Mouse (Mus musculus) C2C12 (cell line): Measurements from ENCODE around the gene Gm17359. TPM values are rescaled to one million over a fixed set of nuclear protein-coding genes. Genes with fewer than 3 reads are reported as not detected.

ENCODE experiments used
- H3K27me3 ChIP-seq: one replicate; pipeline ENCODE4 v1.6.1; 2011; ENCODE audit not compliant: control insufficient read depth, insufficient read depth, insufficient read length
- H3K36me3 ChIP-seq: one replicate; pipeline ENCODE4 v1.6.1; 2011; ENCODE audit not compliant: control insufficient read depth, insufficient read depth
- H3K4me3 ChIP-seq: one replicate; pipeline ENCODE4 v1.5.1; 2011; ENCODE audit warnings: mild to moderate bottlenecking, control low read depth; ENCODE audit not compliant: poor library complexity, insufficient read depth, severe bottlenecking
- H3K79me2 ChIP-seq: one replicate; pipeline ENCODE4 v1.6.1; 2011; ENCODE audit not compliant: control insufficient read depth, insufficient read depth
- H3K79me3 ChIP-seq: one replicate; pipeline ENCODE4 v1.6.1; 2011; ENCODE audit warnings: low read depth, control low read depth
- H3ac ChIP-seq: one replicate; pipeline ENCODE3; 2011; ENCODE audit warnings: low read depth; ENCODE audit not compliant: control insufficient read depth, insufficient read length
- CEBPB ChIP-seq: IDR thresholded peaks from one replicate; pipeline ENCODE4 v1.6.1; 2011; ENCODE audit warnings: low read depth, mild to moderate bottlenecking, control low read depth, moderate library complexity
- CTCF ChIP-seq: IDR thresholded peaks from one replicate; pipeline ENCODE4 v1.5.1; 2011; ENCODE audit not compliant: control insufficient read depth, insufficient read depth, insufficient read length
- FOSL1 ChIP-seq: IDR thresholded peaks from one replicate; pipeline ENCODE4 v1.8.0; 2011; ENCODE audit warnings: mild to moderate bottlenecking, low read length; ENCODE audit not compliant: poor library complexity, insufficient read depth, severe bottlenecking
- MAX ChIP-seq: IDR thresholded peaks from one replicate; pipeline ENCODE4 v1.6.1; 2011; ENCODE audit warnings: mild to moderate bottlenecking, control low read depth
- MYOD1 ChIP-seq: IDR thresholded peaks from one replicate; pipeline ENCODE4 v1.6.1; 2011; ENCODE audit warnings: low read depth; ENCODE audit not compliant: control insufficient read depth, insufficient read length
- MYOG ChIP-seq: IDR thresholded peaks from one replicate; pipeline ENCODE4 v1.6.1; 2011; ENCODE audit not compliant: control insufficient read depth, insufficient read length; ENCODE audit errors: extremely low read depth
- USF1 ChIP-seq: IDR thresholded peaks from one replicate; pipeline ENCODE4 v1.6.1; 2011; ENCODE audit warnings: low read depth, mild to moderate bottlenecking, control low read depth, moderate library complexity
- polyA plus RNA-seq: library from polyadenylated mRNA; unstranded; fragments of >200 nt; fragmentation: generic; extraction: Trizol; gene quantifications from one replicate; pipeline ENCODE4 v1.2.1, GENCODE M21; 2012; ENCODE audit warnings: missing spikeins

Gm17359 gene
- polyA plus RNA-seq, 1 experiment, result not detected

DNA sequence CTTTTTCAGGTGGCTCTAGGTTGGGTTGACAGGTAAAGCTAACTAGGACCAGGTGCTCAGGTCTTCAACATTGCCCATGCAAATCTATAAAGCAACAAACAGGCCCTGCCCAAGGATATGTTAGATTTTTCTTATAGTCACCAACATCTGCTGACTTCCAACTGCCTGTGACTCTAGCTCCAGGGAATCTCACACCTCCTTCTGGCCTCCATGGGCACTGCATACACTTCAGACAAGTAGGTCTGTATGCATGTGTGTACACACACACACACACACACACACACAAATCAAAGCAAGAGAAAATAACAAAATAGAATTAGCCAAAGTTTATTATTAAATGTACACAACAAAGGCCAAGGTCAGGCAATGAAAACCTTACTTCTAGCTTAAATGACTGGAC lies 97.1 kb downstream of the Gm17359 start:
- H3K27me3 ChIP-seq, result no peaks in the 10 kb centered on the region
- no peak overlapping the region for H3ac ChIP-seq
- no peak overlapping the region for H3K4me3 ChIP-seq
- H3K36me3 ChIP-seq, result no peaks in the 10 kb centered on the region
- H3K79me2 ChIP-seq, result no peaks in the 10 kb centered on the region
- H3K79me3 ChIP-seq, result no peaks in the 10 kb centered on the region
- TF ChIP-seq MYOG (no peak), USF1 (no peak), MAX (no peak), CEBPB (no peak), FOSL1 (no peak), CTCF (no peak), MYOD1 (no peak)

GRCm38 (mm10) chr3:79434436-79434835 lies 98.0 kb downstream of the Gm17359 start:
- Histone ChIP-seq H3K36me3 (no peaks in the 10 kb centered on the region), H3K27me3 (no peaks in the 10 kb centered on the region), H3K79me3 (no peaks in the 10 kb centered on the region), H3K79me2 (no peaks in the 10 kb centered on the region), H3ac (no peak overlapping the region), H3K4me3 (no peak overlapping the region)
- no peak for TF ChIP-seq MYOG
- no peak for TF ChIP-seq MAX
- no peak for TF ChIP-seq MYOD1
- no peak for TF ChIP-seq CTCF
- no peak for TF ChIP-seq CEBPB
- TF ChIP-seq FOSL1, result no peak
- TF ChIP-seq USF1, result no peak

DNA sequence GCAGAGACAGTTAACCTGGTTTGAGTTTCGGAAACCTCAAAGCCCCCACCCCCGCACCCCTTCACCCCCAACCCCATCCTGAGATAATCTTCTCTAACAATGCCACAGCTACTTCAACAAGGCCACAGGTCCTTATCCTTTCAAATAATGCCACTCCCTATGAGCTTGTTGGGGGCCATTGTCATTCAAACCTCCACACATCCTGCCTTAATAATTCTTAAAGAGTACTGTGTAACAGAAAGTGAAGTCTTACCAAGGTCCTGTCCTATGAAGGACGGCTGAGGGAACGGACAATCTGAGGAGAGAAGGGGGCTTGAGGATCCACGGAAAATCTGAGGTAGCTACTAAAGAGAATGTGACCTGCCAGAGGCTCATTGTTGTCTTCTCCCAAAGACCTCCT lies 98.5 kb downstream of the Gm17359 start:
- H3K4me3 ChIP-seq, result no peak overlapping the region
- no peak overlapping the region for H3ac ChIP-seq
- H3K79me3 ChIP-seq, result no peaks in the 10 kb centered on the region
- TF ChIP-seq USF1, result no peak
- no peak for TF ChIP-seq CTCF
- TF ChIP-seq MYOD1, result no peak
- TF ChIP-seq CEBPB, result no peak
- TF ChIP-seq MAX, result no peak
- no peak for TF ChIP-seq MYOG
- no peak for TF ChIP-seq FOSL1
- no peaks in the 10 kb centered on the region for H3K27me3 ChIP-seq
- no peaks in the 10 kb centered on the region for H3K36me3 ChIP-seq
- no peaks in the 10 kb centered on the region for H3K79me2 ChIP-seq

DNA sequence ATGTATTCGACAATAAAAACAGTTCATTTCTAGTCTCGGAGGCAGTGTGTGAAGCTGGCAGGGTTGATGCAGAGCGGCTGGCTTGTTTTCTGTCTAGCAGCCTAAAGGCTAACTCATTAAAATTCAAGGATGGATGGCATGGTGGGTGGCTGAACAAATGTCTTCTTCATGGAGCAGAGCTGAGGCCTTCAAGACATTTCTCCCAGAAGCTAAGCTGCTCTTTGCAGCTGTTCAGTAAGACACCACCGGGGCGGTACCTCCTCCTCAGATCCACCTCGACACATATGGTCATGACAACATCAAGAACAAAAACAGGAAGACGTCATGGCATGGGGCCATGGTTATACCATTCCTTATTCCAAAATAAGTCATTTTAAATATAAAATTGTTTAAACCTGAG lies 99.7 kb downstream of the Gm17359 start:
- no peaks in the 10 kb centered on the region for H3K79me2 ChIP-seq
- TF ChIP-seq MYOG, result no peak
- no peak for TF ChIP-seq MAX
- TF ChIP-seq CEBPB, result no peak
- no peak for TF ChIP-seq CTCF
- no peak for TF ChIP-seq FOSL1
- TF ChIP-seq MYOD1, result no peak
- no peak for TF ChIP-seq USF1
- no peak overlapping the region for H3ac ChIP-seq
- H3K4me3 ChIP-seq, result no peak overlapping the region
- no peaks in the 10 kb centered on the region for H3K79me3 ChIP-seq
- no peaks in the 10 kb centered on the region for H3K36me3 ChIP-seq
- no peaks in the 10 kb centered on the region for H3K27me3 ChIP-seq

DNA sequence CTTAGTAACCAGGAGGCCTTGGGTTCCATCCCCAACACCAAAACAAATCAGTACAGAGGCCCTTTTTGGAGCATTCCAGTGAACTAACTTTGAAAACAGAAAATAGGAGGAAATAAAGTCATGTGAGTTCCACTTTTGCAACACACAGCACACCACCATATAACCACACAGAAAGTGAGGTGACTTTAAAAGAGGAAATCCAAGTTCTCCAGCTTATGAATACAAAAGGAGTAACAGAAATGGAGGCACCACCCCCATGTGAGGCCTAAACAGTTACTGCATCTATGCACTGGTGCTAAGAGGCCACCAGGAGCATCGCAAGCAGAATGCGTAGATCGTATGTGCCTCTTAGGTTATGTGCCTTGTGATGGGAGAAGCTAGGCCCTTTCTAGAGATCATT lies 101.8 kb downstream of the Gm17359 start:
- Histone ChIP-seq H3K27me3 (no peaks in the 10 kb centered on the region), H3K79me2 (no peaks in the 10 kb centered on the region), H3K4me3 (no peak overlapping the region), H3K79me3 (no peaks in the 10 kb centered on the region), H3K36me3 (no peaks in the 10 kb centered on the region), H3ac (no peak overlapping the region)
- no peak for TF ChIP-seq MAX
- TF ChIP-seq MYOG, result no peak
- no peak for TF ChIP-seq FOSL1

GRCm38 (mm10) chr3:79440976-79441491 lies 104.6 kb downstream of the Gm17359 start:
- no peaks in the 10 kb centered on the region for H3K79me2 ChIP-seq
- H3K36me3 ChIP-seq, result no peaks in the 10 kb centered on the region
- TF ChIP-seq MAX, result no peak
- TF ChIP-seq FOSL1, result no peak
- TF ChIP-seq MYOD1, result no peak
- TF ChIP-seq CEBPB, result no peak
- TF ChIP-seq CTCF, result no peak
- TF ChIP-seq MYOG, result no peak
- no peak for TF ChIP-seq USF1
- H3ac ChIP-seq, result no peak overlapping the region
- no peaks in the 10 kb centered on the region for H3K79me3 ChIP-seq
- H3K4me3 ChIP-seq, result no peak overlapping the region
- no peaks in the 10 kb centered on the region for H3K27me3 ChIP-seq
